Mouse (Mus musculus) B cell, adult 67 days (primary cell): ENCODE results near the gene Olfr1205. TPM values are rescaled to one million over a fixed set of nuclear protein-coding genes. Genes with fewer than 3 reads are reported as not detected.

Experiments
- total RNA-seq, 2 experiments: library from RNA; stranded (reverse); gene quantifications; 4 replicates each; pipeline ENCODE4 v1.2.4; 2023

Olfr1205 gene
- total RNA-seq = not detected

GRCm38 (mm10) chr2:88829437-88829836 is at the start of gene Olfr1205:
TSS of gene Olfr1205 (plus strand) at chr2:88829737.

GRCm38 (mm10) chr2:88792736-88793135 is 36.8 kb upstream of the Olfr1205 start, which contains the start of gene Olfr1201:
TSS of gene Olfr1201 (plus strand) at chr2:88793036.

GRCm38 (mm10) chr2:88814196-88814595 is 15.3 kb upstream of the Olfr1205 start, which contains the start of gene Olfr1202:
TSS of gene Olfr1202 (plus strand) at chr2:88814496.

GRCm38 (mm10) chr2:88848992-88849391 is 19.5 kb downstream of the Olfr1205 start, which contains the start of gene Olfr1204:
TSS of gene Olfr1204 (plus strand) at chr2:88849292.

GRCm38 (mm10) chr2:88862931-88863330 is 33.4 kb downstream of the Olfr1205 start, which contains the start of gene Olfr1206:
TSS of gene Olfr1206 (plus strand) at chr2:88863231.

Other genes with a start within 250 kb of the Olfr1205 start
- gene Olfr1189, start 243.3 kb upstream of the Olfr1205 start, total RNA-seq = not detected
- under 1 TPM in 1 of 2 experiments, not detected in 1; 0.12 TPM for gene Olfr1191-ps1, start 189.2 kb upstream of the Olfr1205 start, total RNA-seq
- gene Olfr1192-ps1, start 181.2 kb upstream of the Olfr1205 start, total RNA-seq = not detected
- not detected for gene Olfr1193, start 154.1 kb upstream of the Olfr1205 start, total RNA-seq
- gene Olfr1195, start 140.6 kb upstream of the Olfr1205 start, total RNA-seq = not detected
- not detected for gene Olfr1196, start 125.1 kb upstream of the Olfr1205 start, total RNA-seq
- gene Olfr1197, start 97.4 kb upstream of the Olfr1205 start, total RNA-seq = not detected
- not detected for gene Olfr1198, start 78.4 kb upstream of the Olfr1205 start, total RNA-seq
- not detected for gene Olfr1199, start 69.3 kb upstream of the Olfr1205 start, total RNA-seq
- not detected for gene Olfr1200, start 59.2 kb upstream of the Olfr1205 start, total RNA-seq
- not detected for gene Olfr1201, start 36.7 kb upstream of the Olfr1205 start, total RNA-seq
- not detected for gene Olfr1202, start 15.2 kb upstream of the Olfr1205 start, total RNA-seq
- not detected for gene Olfr1204, start 19.6 kb downstream of the Olfr1205 start, total RNA-seq
- not detected for gene Olfr1206, start 33.5 kb downstream of the Olfr1205 start, total RNA-seq
- gene Olfr1208, start 72.6 kb downstream of the Olfr1205 start, total RNA-seq = not detected
- gene Olfr1209, start 85.4 kb downstream of the Olfr1205 start, total RNA-seq = not detected
- gene Olfr1211, start 108.4 kb downstream of the Olfr1205 start, total RNA-seq = not detected
- gene Olfr1212, start 124.2 kb downstream of the Olfr1205 start, total RNA-seq = not detected
- not detected for gene Gm13762, start 150.5 kb downstream of the Olfr1205 start, total RNA-seq
- gene Olfr1214, start 162.9 kb downstream of the Olfr1205 start, total RNA-seq = not detected
- gene Olfr1215, start 177.2 kb downstream of the Olfr1205 start, total RNA-seq = not detected
- gene Olfr1216, start 188.6 kb downstream of the Olfr1205 start, total RNA-seq = not detected
- gene Olfr1217, start 202.3 kb downstream of the Olfr1205 start, total RNA-seq = not detected
- gene Olfr1218, start 231.4 kb downstream of the Olfr1205 start, total RNA-seq = not detected